Mouse (Mus musculus): ENCODE results near the gene Dnajc22. TPM values are rescaled to one million over a fixed set of nuclear protein-coding genes. Genes with fewer than 3 reads are reported as not detected.

Dnajc22 gene
- polyA plus RNA-seq, 1 experiment from 2014 or later = 0.84 TPM

DNA sequence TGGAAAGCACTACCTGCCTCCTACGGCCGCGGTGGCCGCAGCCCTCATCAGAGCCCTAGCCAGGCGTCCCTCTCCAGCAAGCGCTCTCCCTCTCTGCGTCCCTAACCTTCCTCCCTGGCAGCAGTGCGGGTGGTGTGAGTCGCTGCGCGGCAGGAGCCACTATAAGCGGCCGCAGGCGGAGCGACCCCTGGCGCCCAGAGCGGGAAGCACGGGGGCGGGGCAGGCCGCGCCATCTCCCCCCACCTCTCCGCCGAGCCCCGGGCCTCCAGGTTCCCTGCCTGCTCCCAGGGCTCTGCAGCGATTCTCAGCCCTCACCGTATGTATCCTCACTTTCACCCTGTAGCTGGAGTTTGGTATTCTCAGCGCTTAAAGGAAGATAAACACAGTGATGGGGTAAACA, 4.7 kb upstream of the Dnajc22 start:
- peak overlapping the region; percentile 48; the same call in 1 of the 2 replicates for H3K9ac ChIP-seq

DNA sequence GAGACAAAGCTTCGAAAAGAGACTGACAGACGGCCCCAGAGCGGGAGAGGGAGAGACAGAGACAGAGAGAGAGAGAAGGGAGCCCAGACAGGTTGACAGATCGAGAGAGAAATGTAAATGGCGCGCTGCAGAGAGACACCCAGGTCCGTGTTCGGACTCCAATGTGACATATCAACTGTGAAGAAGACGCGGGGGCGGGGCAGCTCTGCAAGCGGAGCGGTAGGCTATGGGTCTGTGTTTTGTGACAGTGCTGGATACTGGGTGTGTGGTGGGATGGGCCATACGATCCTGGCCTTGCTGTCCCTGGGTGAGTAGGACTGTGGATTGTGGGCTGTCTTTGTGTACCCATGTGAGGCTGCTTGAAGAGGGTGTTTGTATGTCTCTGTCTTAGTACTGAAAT, 3.9 kb upstream of the Dnajc22 start:
- no peaks in the 10 kb centered on the region for H3K9me3 ChIP-seq (replicated peaks)
- H3K4me2 ChIP-seq = peak overlapping the region; percentile 12; the same call in 1 of the 2 replicates
- no peak overlapping the region; the same call in 1 of the 2 replicates for H3K9ac ChIP-seq
- 15% methylated on average over 14 of the region's 14 CpGs for whole genome bisulfite sequencing
- no peaks in the 10 kb centered on the region for H3K36me3 ChIP-seq (ENCODE audit: poor library complexity, severe bottlenecking)
- no peak overlapping the region for H3K27ac ChIP-seq
- peaks cover 40% of the 10 kb centered on the region for H3K4me1 ChIP-seq
- peaks cover 91% of the 10 kb centered on the region for H3K27me3 ChIP-seq
- no peak for ATAC-seq
- no peak overlapping the region for H3K4me3 ChIP-seq

More for the DNA sequence above, 4.7 kb upstream of the Dnajc22 start:
- peaks cover 5% of the 10 kb centered on the region; the same call in 1 of the 2 replicates for H3K36me3 ChIP-seq (ENCODE audit: poor library complexity, severe bottlenecking)
- no peak overlapping the region for H3K27ac ChIP-seq
- H3K27me3 ChIP-seq = peaks cover 98% of the 10 kb centered on the region
- H3K4me2 ChIP-seq = peak overlapping the region; percentile 57
- peaks cover 33% of the 10 kb centered on the region for H3K4me1 ChIP-seq
- peak; percentile 63; the same call in 1 of the 2 replicates for ATAC-seq
- under 1% methylated on average over 26 of the region's 27 CpGs for WGBS
- H3K4me3 ChIP-seq = peak overlapping the region; percentile 29
- no peaks in the 10 kb centered on the region for H3K9me3 ChIP-seq (replicated peaks)

DNA sequence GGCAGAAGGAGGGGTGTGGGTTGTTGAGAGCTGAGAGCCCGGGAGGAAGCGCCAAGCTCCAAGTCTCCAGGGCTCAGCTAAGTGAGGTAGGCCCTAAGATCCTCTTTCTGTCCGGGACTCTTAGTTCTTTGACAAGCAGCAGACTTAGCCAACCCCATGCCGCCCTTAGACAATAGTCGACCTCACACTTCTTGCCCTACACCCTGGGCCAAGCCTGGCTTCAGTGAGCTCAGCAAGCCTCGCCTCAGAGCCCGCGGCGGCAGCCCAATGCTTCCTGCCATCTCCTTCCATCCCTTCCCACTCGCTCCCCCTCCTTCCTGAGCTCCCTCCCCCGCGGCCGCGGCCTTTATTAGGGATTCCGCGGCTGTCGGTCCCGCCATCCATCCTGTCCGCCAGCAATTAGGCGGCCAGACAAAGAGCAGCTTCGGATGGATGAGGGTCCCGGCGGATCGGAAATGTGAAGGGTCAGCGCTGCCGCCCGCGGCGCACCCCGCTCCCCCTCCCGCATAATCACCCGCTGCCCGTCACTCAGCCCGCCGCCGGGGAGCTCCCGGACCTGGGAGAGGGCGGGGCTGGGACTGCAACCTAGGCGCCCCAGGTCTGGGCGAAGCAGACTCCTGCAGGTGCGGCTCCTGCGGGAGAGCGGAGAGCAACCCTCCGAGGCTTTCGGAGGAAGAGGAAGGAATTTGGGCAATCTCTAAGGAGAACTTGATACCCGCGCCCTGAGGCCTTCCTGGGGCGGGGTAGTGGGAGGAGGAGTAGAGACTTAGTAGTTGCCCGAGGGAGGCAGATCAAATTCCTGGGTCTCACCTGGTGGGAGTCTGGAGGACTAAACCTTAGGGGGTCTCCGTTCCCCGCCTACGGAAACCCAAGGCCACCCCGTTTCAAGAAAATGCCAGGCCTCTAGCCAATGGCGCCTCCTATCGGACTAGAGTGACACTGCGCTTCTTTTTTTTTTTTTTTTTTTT, 605 bp downstream of the Dnajc22 start:
- Histone ChIP-seq H3K9ac (peak overlapping the region; percentile 68), H3K27me3 (peaks cover 87% of the 10 kb centered on the region), H3K9me3 (replicated peaks) (no peaks in the 10 kb centered on the region), H3K4me3 (peak overlapping the region; percentile 43), H3K36me3 (ENCODE audit: poor library complexity, severe bottlenecking) (no peaks in the 10 kb centered on the region), H3K4me1 (peaks cover 71% of the 10 kb centered on the region), H3K27ac (peak overlapping the region; percentile 11), H3K4me2 (peak overlapping the region; percentile 73)
- ATAC-seq = peak; percentile 42; the same call in 1 of the 2 replicates
- WGBS = under 1% methylated on average over 51 of the region's 56 CpGs

DNA sequence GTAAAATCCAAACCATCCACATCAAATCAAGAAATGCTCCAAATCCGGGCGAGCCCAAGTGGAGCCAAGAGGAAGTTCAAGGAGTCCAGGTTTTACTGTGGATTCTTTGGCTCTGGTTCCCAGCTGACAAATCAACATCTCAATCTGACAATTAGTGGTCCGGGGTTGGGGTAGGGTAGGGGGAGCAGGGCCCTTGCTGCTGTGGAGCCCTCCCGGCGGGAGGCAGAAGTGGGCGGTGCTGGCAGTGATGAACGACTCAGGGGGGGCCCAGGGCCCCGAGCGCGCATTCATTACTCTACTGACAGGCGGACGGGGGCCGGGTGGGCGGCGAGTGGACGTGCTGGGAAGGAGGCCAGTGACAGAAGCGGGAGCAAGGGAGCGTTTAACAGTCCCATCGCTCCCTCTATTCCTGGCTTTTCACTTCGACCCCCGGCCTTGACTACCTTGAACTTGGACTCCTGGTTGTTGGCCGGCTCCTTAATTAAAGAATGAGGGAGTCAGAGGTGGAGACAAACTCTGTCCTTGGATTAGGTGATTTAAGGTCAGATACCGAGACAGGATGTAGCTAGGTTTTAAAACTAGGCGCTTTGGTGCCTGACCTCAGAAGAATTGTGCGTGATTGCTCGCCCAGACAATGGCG, 1.8 kb downstream of the Dnajc22 start:
- under 1% methylated on average over 25 of the region's 27 CpGs for WGBS
- Histone ChIP-seq H3K9ac (no peak overlapping the region), H3K27me3 (peaks cover 86% of the 10 kb centered on the region), H3K9me3 (replicated peaks) (no peaks in the 10 kb centered on the region), H3K36me3 (ENCODE audit: poor library complexity, severe bottlenecking) (no peaks in the 10 kb centered on the region), H3K4me3 (0 out of 2 replicates have a peak overlapping the region, but pooled peaks have one; percentile 1), H3K27ac (no peak overlapping the region), H3K4me1 (peaks cover 72% of the 10 kb centered on the region), H3K4me2 (peak overlapping the region; percentile 39)
- peak; percentile 41; the same call in 1 of the 2 replicates for ATAC-seq

DNA sequence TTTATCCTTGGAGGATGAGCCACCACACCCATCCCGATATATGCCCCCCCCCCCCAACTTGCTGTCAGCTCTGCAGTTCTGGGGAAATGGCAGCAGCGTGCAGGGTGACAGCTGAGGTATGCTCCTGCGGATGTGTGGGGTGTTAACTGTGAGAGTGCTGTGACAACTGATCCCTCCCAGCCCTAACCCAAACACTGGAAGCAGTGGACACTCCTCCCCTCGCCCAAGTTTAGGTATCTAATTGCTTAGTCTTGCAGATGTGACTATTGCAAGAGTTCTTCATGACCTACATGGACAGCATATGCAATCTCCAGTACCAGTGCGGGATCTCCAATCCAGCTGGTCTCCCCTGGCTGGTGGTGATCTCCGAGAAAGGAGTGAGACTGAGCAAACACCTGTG, 2.4 kb downstream of the Dnajc22 start:
- Histone ChIP-seq H3K9me3 (replicated peaks) (no peaks in the 10 kb centered on the region), H3K36me3 (ENCODE audit: poor library complexity, severe bottlenecking) (no peaks in the 10 kb centered on the region), H3K4me1 (peaks cover 72% of the 10 kb centered on the region), H3K9ac (no peak overlapping the region), H3K27ac (no peak overlapping the region), H3K4me3 (no peak overlapping the region), H3K4me2 (peak overlapping the region; percentile 39), H3K27me3 (peaks cover 86% of the 10 kb centered on the region)
- no peak for ATAC-seq
- 8% methylated on average over 6 of the region's 6 CpGs for WGBS

DNA sequence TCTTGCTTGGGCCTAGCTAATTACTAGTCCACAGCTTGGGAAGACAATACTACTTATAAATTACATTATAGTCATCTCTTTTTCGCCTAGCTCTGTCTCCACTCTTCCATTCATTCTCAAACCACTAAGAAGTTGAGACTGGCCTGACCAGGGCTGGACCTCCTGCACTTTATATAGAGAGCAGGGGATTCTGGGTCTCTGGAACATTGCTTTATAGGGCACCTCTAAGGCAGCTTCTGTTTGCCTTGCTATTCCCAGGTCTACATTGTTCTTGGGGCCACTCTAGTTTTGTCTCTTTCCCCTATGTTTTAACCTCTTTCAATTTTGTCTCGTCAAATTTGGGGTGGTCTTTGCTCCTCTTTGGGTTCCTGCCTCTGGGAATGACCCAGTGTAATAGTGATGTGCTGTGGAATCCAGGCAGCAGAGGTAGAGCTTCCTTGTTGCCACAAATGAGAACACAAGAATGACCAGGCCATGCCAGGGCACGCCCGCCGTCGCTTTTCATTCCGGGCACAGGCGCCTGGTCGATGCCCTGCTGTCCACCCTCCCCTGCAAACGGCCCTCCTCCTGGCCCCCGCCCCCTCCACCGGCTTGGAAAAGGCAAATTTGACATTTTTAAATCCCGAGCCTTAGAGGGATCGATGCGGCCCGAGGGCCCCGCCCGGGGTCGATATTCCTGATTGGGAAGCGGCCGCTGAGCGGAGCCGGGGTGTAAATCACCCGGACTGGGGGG, 3.3 kb downstream of the Dnajc22 start:
- Histone ChIP-seq H3K4me2 (peak overlapping the region; percentile 70), H3K9ac (peak overlapping the region; percentile 53), H3K4me3 (peak overlapping the region; percentile 41), H3K27ac (no peak overlapping the region), H3K36me3 (ENCODE audit: poor library complexity, severe bottlenecking) (no peaks in the 10 kb centered on the region), H3K4me1 (peaks cover 64% of the 10 kb centered on the region), H3K9me3 (replicated peaks) (no peaks in the 10 kb centered on the region), H3K27me3 (peaks cover 78% of the 10 kb centered on the region)
- 3% methylated on average over 24 of the region's 24 CpGs for WGBS
- ATAC-seq = no peak

DNA sequence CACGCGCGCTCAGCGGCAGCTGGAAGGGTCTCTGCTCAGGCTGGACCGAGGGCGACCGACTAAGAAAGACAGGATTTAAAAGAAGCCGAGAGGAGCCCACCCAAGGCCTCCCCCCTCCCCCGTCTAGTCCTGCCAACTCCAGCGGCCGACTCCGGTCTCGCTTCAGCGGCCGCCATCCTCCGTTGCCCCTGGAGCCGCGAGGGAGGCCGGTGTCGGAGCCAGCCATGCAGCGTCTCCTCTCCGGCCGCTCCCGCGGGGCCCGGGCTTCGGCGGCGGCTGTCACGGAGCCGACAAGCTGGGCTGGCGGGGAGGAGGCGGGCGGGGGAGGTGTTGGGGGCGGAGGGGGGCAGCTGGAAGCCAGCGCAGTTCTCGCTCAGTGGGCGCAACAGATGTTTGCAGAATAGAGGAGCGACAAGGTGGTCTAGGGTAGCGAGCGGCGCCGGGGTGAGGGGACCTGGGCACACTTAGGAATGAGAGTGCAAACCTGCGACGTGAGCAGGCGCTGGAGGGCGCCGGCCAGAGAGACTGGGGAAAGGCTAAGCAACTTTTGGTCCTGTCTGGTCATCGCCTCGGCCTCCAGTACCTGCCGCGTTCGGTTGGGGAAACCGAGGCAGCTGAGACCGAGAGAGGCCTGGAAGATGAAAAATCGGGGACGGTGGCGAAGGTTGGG, 4.0 kb downstream of the Dnajc22 start:
- Histone ChIP-seq H3K27me3 (peaks cover 73% of the 10 kb centered on the region), H3K4me1 (peaks cover 60% of the 10 kb centered on the region), H3K4me2 (peak overlapping the region; percentile 70), H3K36me3 (ENCODE audit: poor library complexity, severe bottlenecking) (no peaks in the 10 kb centered on the region), H3K4me3 (peak overlapping the region; percentile 41), H3K9me3 (replicated peaks) (no peaks in the 10 kb centered on the region), H3K9ac (peak overlapping the region; percentile 53), H3K27ac (no peak overlapping the region)
- ATAC-seq = no peak
- 1% methylated on average over 58 of the region's 58 CpGs for WGBS

DNA sequence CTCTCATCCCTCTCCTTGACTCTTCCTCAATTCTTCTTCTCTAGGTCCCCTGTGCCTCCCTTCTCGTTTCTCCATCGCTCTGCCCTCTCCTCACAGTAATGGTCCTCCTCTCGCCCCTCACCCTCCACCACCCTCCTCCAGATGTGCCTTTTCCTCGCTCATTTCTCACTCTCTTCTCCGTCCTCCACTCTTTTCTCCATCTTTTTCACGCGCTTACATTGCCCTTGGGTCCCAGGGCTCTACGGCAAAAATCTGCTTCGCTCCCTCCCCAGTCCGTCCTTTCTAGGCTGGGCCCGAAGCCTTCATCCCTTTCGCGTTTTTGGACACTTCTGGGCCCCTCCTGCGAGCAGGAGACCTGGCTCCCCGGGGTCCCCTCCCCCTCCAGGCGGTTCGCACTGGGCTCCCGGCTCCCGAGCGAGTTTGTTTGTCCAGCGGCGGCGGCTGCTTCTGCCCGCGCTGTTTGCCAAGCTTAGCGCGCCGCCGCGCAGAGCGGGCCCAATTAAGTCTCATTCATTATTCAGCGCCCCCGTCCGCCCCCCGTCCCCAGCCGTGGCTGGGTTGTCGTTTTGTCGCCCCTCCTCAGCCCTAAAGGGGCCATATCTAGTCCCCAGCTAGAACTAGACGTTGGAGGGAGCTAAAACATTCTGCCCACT, 5.0 kb downstream of the Dnajc22 start:
- Histone ChIP-seq H3K4me3 (peak overlapping the region; percentile 41), H3K4me1 (peaks cover 58% of the 10 kb centered on the region), H3K4me2 (peak overlapping the region; percentile 70), H3K9ac (peak overlapping the region; percentile 53), H3K9me3 (replicated peaks) (no peaks in the 10 kb centered on the region), H3K27me3 (peaks cover 63% of the 10 kb centered on the region), H3K36me3 (ENCODE audit: poor library complexity, severe bottlenecking) (no peaks in the 10 kb centered on the region), H3K27ac (no peak overlapping the region)
- ATAC-seq = peak; percentile 44
- WGBS = under 1% methylated on average over 39 of the region's 39 CpGs

DNA sequence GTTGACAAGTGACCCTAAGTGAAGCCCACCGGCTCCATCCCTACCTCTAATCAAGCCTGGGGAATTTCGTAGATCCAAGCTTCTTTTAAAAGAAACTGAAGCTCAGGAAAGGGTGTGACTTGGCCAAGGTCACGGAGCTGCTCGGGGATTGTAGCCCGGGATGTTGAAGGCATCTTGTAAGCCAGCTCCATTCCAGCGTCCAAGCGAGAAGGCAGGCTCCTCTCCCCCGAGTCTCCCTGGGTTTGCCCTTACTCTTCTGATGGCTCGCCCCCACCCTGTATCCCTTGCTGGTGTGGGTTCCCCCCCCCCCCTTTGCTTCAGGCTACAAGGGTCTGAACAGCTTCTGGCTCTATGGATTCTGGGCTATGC, 5.5 kb downstream of the Dnajc22 start:
- H3K4me2 ChIP-seq = peak overlapping the region; percentile 70
- WGBS = 1% methylated on average over 9 of the region's 9 CpGs
- peaks cover 58% of the 10 kb centered on the region for H3K27me3 ChIP-seq
- ATAC-seq = peak; percentile 45; the same call in 1 of the 2 replicates
- no peaks in the 10 kb centered on the region for H3K36me3 ChIP-seq (ENCODE audit: poor library complexity, severe bottlenecking)
- no peak overlapping the region for H3K27ac ChIP-seq
- peak overlapping the region; percentile 41 for H3K4me3 ChIP-seq
- H3K9ac ChIP-seq = peak overlapping the region; percentile 53; the same call in 1 of the 2 replicates
- H3K9me3 ChIP-seq (replicated peaks) = no peaks in the 10 kb centered on the region
- H3K4me1 ChIP-seq = peaks cover 53% of the 10 kb centered on the region

DNA sequence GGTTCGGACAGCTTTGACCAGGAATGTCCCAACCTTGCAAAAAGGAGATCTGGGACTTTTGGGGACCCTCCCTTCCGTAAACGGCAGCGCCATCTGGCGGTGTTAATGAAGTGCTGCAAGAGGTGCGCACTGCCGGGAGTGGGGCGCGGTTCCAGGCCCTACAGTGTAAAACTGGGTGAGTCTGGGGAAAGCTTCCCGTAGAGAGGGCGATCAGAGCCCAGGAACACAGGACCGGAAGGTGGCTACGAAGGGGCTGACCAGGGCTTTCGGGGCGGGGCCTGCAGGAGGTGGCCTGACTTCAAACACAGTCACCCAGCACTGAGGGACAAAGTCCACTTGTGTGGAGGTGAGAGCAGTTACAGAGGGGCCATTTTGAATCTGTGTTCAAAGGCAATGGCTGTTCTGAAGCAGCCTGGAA, 6.2 kb downstream of the Dnajc22 start:
- no peaks in the 10 kb centered on the region for H3K9me3 ChIP-seq (replicated peaks)
- H3K4me1 ChIP-seq = peaks cover 48% of the 10 kb centered on the region
- peak overlapping the region; percentile 70 for H3K4me2 ChIP-seq
- 2% methylated on average over 15 of the region's 15 CpGs for WGBS
- no peak overlapping the region for H3K9ac ChIP-seq
- H3K27me3 ChIP-seq = peaks cover 58% of the 10 kb centered on the region
- ATAC-seq = peak; percentile 56; the same call in 1 of the 2 replicates
- H3K27ac ChIP-seq = no peak overlapping the region
- no peaks in the 10 kb centered on the region for H3K36me3 ChIP-seq (ENCODE audit: poor library complexity, severe bottlenecking)
- peak overlapping the region; percentile 41; the same call in 1 of the 2 replicates for H3K4me3 ChIP-seq

DNA sequence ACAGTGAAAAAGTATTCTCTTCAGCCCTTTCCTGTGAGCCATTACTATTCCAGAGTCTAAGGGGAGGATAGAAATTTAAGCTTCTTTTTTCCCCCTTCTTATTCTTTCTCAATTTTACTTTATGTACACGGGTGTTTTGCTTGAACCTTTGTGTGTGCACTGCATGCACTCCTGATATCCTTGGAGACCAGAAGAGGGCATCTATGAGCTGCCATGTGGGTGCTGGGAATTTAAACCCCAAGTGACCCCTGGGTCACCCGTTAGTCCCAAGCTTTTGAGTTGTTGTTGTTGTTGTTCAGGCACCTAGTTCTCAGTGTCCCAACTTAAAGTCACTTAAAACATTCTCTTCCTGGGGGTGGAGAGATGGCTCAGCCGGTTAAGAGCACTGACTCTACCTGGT, 7.0 kb downstream of the Dnajc22 start:
- no peaks in the 10 kb centered on the region for H3K9me3 ChIP-seq (replicated peaks)
- no peak overlapping the region for H3K9ac ChIP-seq
- H3K4me3 ChIP-seq = no peak overlapping the region
- peaks cover 42% of the 10 kb centered on the region for H3K4me1 ChIP-seq
- no peak overlapping the region for H3K4me2 ChIP-seq
- WGBS = 52% methylated on average over 3 of the region's 3 CpGs
- peaks cover 52% of the 10 kb centered on the region for H3K27me3 ChIP-seq
- ATAC-seq = no peak
- no peak overlapping the region for H3K27ac ChIP-seq
- no peaks in the 10 kb centered on the region for H3K36me3 ChIP-seq (ENCODE audit: poor library complexity, severe bottlenecking)

Measured in forebrain, embryonic 13.5 days (tissue).